Mouse (Mus musculus) gastrocnemius, adult 8-10 months (tissue): Measurements from ENCODE around the gene Alkbh6. TPM values are rescaled to one million over a fixed set of nuclear protein-coding genes. Genes with fewer than 3 reads are reported as not detected.

Experiments
- DNase-seq, 2 experiments: peaks; one replicate each; pipeline ENCODE4 v3.0.0; 2022; ENCODE audit warnings: low spot score in 2 of 2
- total RNA-seq, 4 experiments: library from RNA; stranded (reverse); gene quantifications; 2 replicates each; pipeline ENCODE4 v1.2.4; 2022

The Alkbh6 gene
- total RNA-seq, 4 experiments from 2014 or later = 21.4 to 31.1 (median 26.4) TPM

GRCm38 (mm10) chr7:30294296-30294695 is 14.2 kb upstream of the Alkbh6 start:
- DNase-seq = no peak

DNA sequence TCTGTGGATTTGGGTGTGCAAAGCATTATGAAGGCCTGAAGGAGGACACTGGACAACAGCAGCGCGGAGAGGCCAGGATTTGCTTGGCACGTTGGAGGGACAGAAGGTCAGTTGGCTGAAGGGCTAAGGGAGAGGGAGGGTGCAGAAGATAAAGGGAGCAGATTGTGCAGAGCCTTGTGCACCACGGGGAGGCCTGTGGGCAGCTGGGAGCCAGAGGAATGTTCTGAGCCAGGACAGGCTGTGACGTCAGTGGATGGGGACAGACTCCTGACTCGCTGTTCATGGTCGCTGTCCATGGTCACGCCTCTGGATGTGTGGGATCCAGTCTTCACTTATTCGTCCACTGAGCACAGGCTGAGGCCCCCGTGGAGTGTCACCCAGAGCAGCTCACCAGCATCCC is 13.4 kb upstream of the Alkbh6 start:
- DNase-seq = no peak

DNA sequence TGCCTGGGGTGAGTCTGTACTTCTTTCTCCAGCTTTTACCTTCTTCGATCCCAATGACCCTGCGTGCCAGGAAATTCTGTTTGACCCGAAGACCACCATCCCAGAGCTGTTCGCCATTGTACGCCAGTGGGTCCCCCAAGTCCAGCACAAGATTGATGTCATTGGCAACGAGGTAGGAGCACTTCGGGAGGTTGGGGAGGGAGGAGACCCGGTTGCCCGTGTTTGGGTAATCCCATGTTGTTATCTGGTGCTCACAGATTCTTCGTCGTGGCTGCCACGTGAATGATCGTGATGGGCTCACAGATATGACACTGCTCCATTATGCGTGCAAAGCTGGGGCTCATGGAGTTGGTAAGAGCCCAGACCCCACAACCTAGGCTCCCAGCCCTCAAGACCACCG is 11.7 kb upstream of the Alkbh6 start:
- DNase-seq = no peak

DNA sequence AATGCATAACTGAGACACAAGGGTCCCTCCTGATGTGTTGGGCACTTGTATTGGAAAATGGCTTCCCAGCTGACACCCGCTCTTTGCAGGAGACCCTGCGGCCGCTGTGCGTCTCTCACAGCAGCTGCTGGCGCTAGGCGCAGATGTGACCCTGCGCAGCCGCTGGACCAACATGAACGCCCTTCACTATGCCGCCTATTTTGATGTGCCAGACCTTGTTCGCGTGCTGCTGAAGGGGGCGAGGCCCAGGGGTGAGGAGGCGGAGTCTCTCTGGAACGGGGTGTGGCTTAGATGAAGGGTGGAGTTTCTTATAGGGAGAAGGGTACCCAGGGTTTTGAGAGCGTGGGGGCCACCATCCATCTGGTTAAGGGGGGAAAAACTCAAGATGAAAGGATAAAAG is 11.3 kb upstream of the Alkbh6 start:
- no peak for DNase-seq

DNA sequence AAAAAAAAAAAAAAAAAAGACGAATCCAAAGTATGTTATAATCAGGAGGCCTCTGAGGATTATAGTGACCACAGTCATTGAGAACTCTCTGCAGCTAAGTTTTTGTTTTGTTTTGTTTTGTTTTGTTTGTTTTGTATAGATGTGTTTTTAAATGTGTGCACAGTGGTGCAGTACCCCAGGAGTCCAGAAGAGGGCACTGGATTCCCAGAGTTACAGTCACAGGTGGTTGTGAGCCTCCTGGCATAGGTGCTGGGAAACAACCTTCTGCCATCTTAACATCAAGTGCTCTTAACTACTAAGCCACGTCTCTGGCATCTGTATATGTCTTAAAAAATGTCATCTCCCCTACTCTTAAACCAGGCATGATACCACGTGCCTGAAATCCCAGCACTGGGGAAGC is 7.6 kb upstream of the Alkbh6 start:
- DNase-seq = no peak

- no peak for DNase-seq
Observed at GRCm38 (mm10) chr7:30306083-30306779, 2.3 kb upstream of the Alkbh6 start.

GRCm38 (mm10) chr7:30309395-30310129 is 1.0 kb downstream of the Alkbh6 start:
- no peak for DNase-seq

DNA sequence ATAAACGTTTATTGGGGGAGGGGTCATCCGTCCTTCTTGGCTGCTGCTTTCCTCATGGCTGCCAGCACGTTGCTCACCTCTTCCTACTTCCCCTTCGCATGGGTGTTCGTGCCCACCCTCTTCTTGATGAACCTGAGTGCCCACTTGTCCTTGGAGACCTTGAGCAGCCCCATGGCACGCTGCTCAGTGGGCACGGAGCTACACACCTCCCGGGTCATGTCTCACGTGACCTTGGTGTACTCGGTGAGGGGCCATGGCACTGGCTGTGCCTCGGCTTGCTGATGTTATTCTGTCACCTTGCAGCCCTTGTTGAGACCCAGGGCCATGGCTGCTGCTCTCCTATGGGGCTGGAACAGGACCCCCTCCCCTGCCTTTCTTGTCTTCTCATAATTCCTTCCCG is 1.6 kb downstream of the Alkbh6 start:
- no peak for DNase-seq

GRCm38 (mm10) chr7:30313666-30314320 is 5.3 kb downstream of the Alkbh6 start:
- no peak for DNase-seq

- DNase-seq = no peak
Observed at GRCm38 (mm10) chr7:30314721-30315155, 6.2 kb downstream of the Alkbh6 start, which contains the start of gene Syne4. Gene Syne4 (plus strand): TSS chr7:30314807.

DNA sequence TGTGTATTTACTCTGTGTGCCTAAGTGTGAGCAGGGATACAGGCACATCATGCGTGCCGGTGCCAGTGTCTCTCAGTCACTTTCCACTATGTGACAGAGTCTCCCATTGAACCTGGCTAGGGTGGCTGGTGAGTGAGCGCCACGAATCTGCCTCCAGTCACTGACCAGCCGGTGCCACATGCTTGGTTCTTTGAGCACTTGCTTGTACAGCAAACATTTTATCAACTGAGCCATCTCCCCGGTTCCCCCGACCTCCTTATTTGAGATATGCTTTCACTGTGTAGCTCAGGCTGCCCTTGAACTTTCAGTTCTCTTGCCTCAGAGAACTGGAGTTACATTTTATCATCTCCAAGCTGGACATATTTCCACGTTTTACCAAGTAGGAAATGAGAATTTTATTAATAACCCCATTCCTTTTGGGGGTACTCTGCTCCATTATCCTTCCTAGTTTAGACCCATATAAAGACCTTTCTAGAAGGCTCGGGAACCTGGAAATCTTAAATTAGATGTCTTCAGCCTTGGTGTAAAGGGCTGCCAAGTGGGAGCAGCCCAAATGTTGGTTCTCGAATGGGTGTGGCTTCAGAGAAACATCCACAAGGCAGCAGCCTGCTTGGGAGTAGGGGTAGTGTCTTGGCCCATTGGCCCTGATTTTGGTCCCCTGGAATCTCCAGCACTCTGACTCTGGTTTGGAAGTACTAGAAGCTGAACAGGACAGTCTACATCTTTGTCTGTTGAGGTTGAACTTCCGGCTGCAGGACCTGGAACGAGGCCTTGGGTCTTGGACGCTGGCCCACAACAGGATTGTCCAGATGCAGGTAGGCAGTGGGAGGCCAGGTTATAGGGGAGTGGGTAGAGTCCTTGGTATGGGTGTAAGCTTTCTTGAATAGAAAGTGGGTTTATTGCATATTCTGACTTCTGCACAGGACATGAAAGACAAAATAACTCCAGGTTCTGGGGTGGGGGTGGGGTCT is 7.3 kb downstream of the Alkbh6 start:
- DNase-seq = no peak

- DNase-seq = no peak
Observed at GRCm38 (mm10) chr7:30318142-30318541, 9.6 kb downstream of the Alkbh6 start.

- DNase-seq = no peak
Observed at GRCm38 (mm10) chr7:30320946-30321345, 12.4 kb downstream of the Alkbh6 start.

DNA sequence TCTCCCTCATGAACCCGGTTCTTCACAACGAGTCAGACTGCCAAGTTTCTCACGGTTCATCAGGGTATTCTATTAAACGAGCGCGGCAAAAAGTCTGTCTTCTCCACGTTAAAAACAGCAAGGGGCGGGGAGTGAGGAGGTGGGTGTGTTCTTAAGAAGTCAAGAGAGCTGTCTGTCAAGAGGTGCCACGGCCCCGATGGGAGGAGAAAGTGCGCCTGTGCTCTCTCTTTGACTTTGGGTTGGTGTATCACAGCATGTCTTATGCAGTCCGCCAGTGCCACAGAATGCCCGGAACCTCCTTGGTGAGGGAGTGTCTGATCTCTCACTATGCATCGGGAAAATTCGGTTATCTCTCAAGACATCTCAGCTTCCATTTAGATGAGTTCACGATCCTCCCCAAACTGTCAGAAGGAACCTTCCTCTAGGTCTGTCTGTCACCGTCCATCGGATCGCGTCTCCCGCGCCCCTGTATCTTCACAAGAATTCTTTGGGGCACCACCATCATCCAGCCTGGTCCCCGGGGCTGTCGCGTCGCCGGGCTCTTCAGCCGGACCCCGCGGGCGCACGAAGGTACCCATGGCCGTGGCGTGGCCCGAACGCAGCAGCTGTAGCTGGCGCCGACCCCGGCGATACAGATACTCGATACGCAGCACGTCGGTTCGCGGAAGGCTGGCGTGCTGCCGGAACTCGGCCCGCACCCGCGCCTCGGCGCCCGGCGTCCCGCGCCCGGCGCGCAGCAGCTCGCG is 13.2 kb downstream of the Alkbh6 start, which contains the start of gene E130208F15Rik:
Gene E130208F15Rik, plus strand, starts transcription at position 202 of the 746 bp plus-strand sequence.
- peak; percentile 45 to 59 for DNase-seq

DNA sequence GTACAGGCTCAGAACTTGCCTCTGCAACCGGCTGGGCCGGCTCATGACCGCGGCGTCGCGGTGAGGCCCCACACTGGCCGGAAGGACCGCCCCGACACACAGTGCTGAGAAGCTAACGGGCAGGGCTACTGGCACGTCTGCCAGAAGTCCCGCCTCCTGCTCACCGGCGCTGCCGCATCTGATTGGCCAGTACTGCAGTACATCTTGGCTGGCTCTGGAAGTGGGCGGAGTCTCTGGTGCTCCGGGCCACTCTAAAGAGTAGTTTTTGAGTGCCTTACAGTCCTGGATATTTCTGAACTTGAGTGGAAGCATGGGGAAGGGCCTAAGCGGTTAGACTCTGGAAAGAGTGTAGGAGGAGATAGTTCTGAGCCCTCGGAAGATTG is 13.8 kb downstream of the Alkbh6 start:
- peak; percentile 94 to 97 for DNase-seq

DNA sequence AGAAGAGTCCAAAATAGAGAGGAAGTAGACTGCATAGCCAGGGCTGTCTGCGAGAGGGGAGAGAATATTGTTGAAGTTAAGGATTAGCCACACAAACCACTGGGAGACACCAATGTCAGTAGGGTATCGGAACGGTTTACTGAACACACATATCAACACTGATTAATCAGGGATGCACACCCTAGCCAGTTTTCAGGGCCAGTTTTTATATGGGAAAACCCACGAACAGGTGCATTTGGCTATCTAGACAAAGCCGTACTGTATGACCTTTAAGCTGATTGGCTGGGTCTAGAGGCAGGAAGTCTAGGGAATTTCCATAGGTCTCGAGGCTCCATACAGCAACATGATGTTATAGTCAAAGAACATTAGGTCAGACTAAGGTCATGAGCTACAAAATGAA is 14.3 kb downstream of the Alkbh6 start:
- no peak for DNase-seq

DNA sequence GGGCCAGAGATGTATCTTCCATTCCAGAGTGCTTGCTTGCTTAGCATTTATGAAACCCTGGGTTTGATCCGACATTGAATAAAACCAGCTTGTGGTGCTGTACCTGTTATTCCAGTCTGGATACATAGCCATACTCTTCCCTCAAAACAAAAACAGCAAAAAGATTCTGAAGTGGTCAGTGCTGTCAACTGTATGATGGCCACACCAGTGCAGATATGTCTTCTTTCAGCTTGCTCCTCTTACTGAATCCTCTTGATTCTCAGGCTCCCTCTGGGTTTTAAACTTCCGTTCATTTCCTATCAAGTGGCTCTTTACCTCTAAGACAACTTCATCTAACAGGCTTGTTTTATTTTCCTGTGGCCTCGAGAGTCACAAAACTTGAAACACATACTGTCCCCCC is 15.3 kb downstream of the Alkbh6 start, which contains the start of gene Sdhaf1:
Gene Sdhaf1, minus strand, starts transcription at position 101 of the 400 bp plus-strand sequence.
- no peak for DNase-seq

DNA sequence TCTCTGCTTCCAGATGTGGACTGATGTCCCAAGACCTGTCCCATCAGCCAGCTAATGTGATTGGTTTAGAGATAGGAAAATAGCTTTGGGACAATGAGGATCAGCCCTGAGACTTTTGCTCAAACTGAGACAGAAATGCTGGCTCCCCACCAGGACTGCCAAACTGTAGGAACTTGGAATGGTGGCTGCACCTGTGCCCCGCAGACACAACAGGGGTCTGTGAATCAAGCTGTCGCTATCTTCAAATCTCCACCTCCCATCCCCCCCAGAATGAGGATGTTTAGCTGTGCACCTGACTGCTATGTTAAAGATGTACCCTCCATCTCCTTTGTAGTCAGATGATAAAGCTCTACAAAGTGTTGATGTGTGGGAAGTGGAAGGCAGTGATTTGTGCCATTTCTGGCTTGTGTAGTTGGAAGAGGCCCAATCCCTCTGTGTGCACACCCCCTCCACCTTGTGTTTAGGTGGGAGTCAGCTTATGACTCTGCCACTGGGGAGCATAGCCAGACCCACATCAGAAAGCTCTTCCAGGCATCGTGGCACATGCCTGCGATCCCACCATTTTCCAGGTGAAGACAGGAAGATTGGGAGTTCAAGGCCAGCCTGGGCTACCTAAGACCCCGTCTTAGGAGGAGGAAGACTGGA is 15.9 kb downstream of the Alkbh6 start:
- no peak for DNase-seq

- DNase-seq = peak in 1 of 2 experiments; percentile 30
Observed at GRCm38 (mm10) chr7:30325364-30325763, 16.8 kb downstream of the Alkbh6 start.

DNA sequence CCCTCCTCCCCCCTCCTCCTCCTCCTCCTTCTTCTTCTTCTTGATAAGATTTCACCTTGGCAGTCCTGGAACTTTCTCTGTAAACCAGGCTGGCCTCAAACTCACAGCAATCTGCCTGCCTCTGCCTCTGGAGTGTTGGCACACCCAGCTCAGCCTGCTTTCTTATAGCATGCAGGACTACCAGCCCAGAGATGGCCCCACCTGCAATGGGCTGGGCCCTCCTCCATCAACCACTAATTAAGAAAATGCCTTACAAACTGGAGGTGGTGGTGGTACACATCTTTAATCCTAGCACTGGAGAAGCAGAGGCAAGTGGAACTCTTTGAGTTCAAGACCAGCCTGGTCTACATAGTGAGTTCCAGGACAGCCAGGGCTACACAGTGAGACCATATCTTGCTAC is 17.9 kb downstream of the Alkbh6 start:
- DNase-seq = no peak
